Mouse (Mus musculus) heart, embryonic 14.5 days (tissue): ENCODE results near the gene Pi4ka. TPM values are rescaled to one million over a fixed set of nuclear protein-coding genes. Genes with fewer than 3 reads are reported as not detected.
A peak's percentile ranks its signal among the peaks of the same experiment; 100 is the strongest.

Experiments
- ATAC-seq: fragments of 200-750 bp; cut with Nextera tagmentation; 2 replicates; pipeline ENCODE4 v1.8.0; 2017; ENCODE audit warnings: low read depth, moderate TSS enrichment; ENCODE audit not compliant: insufficient number of reproducible peaks, insufficient read depth, low FRiP score
- H3K27ac ChIP-seq, 2 experiments: fragments of 200-500 bp in 1 of 2; fragments of 300-500 bp in 1 of 2; sonication (generic) in 1 of 2; replicated peaks in 1 of 2; 2 replicates each; pipeline ENCODE4 v1.5.1; 2012 to 2014; ENCODE audit warnings: low read depth in 2 of 2, low read length in 2 of 2, control low read depth in 1 of 2, mild to moderate bottlenecking in 1 of 2, mixed read lengths in 1 of 2; ENCODE audit not compliant: control insufficient read depth in 1 of 2, insufficient read depth in 1 of 2
- H3K27me3 ChIP-seq: fragments of 300-500 bp; sonication (generic); 2 replicates; pipeline ENCODE4 v1.6.1; 2014; ENCODE audit warnings: mild to moderate bottlenecking, low read length, control low read depth; ENCODE audit not compliant: control insufficient read depth, insufficient read depth
- H3K36me3 ChIP-seq: fragments of 300-500 bp; sonication (generic); 2 replicates; pipeline ENCODE4 v1.6.1; 2014; ENCODE audit warnings: mild to moderate bottlenecking, control low read depth, low read length, mixed read lengths; ENCODE audit not compliant: control insufficient read depth, insufficient read depth
- H3K4me1 ChIP-seq, 2 experiments: fragments of 200-500 bp in 1 of 2; fragments of 300-500 bp in 1 of 2; sonication (generic) in 1 of 2; 2 replicates each; pipeline ENCODE4 v1.6.1; 2012 to 2014; ENCODE audit warnings: low read length in 2 of 2, control low read depth in 1 of 2, mixed read lengths in 1 of 2; ENCODE audit not compliant: control insufficient read depth in 2 of 2, insufficient read depth in 2 of 2
- H3K4me2 ChIP-seq: fragments of 300-500 bp; sonication (generic); 2 replicates; pipeline ENCODE4 v1.6.1; 2014; ENCODE audit warnings: mild to moderate bottlenecking, low read length
- H3K4me3 ChIP-seq, 2 experiments: fragments of 200-500 bp in 1 of 2; fragments of 300-500 bp in 1 of 2; sonication (generic) in 1 of 2; 2 replicates each; pipeline ENCODE4 v1.5.1; 2012 to 2014; ENCODE audit warnings: low read length in 2 of 2, mild to moderate bottlenecking in 2 of 2, control low read depth in 1 of 2, low read depth in 1 of 2, moderate library complexity in 1 of 2; ENCODE audit not compliant: control insufficient read depth in 1 of 2, insufficient read depth in 1 of 2
- H3K9ac ChIP-seq: fragments of 300-500 bp; sonication (generic); 2 replicates; pipeline ENCODE4 v1.6.1; 2014; ENCODE audit warnings: mild to moderate bottlenecking, low read length
- H3K9me3 ChIP-seq: fragments of 300-500 bp; sonication (generic); 2 replicates; pipeline ENCODE4 v1.6.1; 2016; ENCODE audit warnings: low read length, control low read depth; ENCODE audit not compliant: control insufficient read depth
- WGBS: fragments of 180-500 bp; shearing (Covaris S2); extraction: QIAGEN DNeasy Blood & Tissue Kit; methylation state at CpG from one replicate; pipeline ENCODE4 v1.1.7; 2014; 5-methylcytosine and 5-hydroxymethylcytosine counted together
- polyA plus RNA-seq: library from polyadenylated mRNA; unstranded; fragments of >200 nt; fragmentation: Nextera tagmentation; extraction: Ambion mirVana; gene quantifications from 2 replicates; pipeline ENCODE4 v1.2.1, GENCODE M21; 2014

Pi4ka gene
- polyA plus RNA-seq, 1 experiment from 2014 or later, result 40.5 TPM

- 10% methylated on average over 1 of the region's 1 CpGs for WGBS
- H3K4me1 ChIP-seq, result peaks cover 23 to 50% of the 10 kb centered on the region in 2 experiments
- H3K27ac ChIP-seq, result no peak overlapping the region
Measured at GRCm38 (mm10) chr16:17243731-17244130, 162.4 kb downstream of the Pi4ka start.

DNA sequence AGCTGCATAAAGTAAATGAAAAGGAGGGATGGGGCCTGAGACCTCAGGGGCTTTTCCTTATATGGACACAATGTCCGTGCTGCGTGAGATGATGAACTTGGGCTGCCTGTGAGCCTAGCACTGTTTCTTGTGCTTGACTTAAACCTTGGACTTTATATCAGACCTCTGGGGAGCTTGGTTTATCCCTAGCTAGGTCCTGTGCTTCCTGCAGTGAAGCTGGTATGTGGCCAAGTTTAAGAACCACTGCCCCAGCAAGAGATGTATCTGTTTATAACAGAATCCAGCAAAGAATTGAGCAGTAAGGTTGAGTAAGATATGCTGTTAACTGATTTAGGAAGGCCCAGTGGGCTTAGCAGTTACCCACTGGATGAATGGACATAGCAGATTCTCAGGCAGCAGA lies 166.7 kb downstream of the Pi4ka start:
- H3K4me1 ChIP-seq, result peaks cover 39 to 73% of the 10 kb centered on the region in 2 experiments
- WGBS, result 54% methylated on average over 2 of the region's 2 CpGs
- H3K4me2 ChIP-seq, result no peak overlapping the region
- H3K9ac ChIP-seq, result no peak overlapping the region
- no peaks in the 10 kb centered on the region for H3K9me3 ChIP-seq
- H3K27me3 ChIP-seq, result no peaks in the 10 kb centered on the region
- ATAC-seq, result no peak
- H3K27ac ChIP-seq, result no peak overlapping the region
- no peaks in the 10 kb centered on the region for H3K36me3 ChIP-seq
- H3K4me3 ChIP-seq, result no peak overlapping the region

More at GRCm38 (mm10) chr16:17243731-17244130, 162.4 kb downstream of the Pi4ka start:
- Histone ChIP-seq H3K4me3 (no peak overlapping the region), H3K9me3 (no peaks in the 10 kb centered on the region), H3K27me3 (no peaks in the 10 kb centered on the region), H3K4me2 (no peak overlapping the region), H3K9ac (no peak overlapping the region), H3K36me3 (no peaks in the 10 kb centered on the region)
- no peak for ATAC-seq

GRCm38 (mm10) chr16:17237634-17238033 lies 168.5 kb downstream of the Pi4ka start:
- peak overlapping the region; percentile 26 for H3K4me2 ChIP-seq
- no peak overlapping the region for H3K4me3 ChIP-seq
- H3K27ac ChIP-seq, result peak overlapping the region in 1 of 2 experiments; percentile 43; a peak in 2 of 4 replicates
- 16% methylated on average over 3 of the region's 3 CpGs for WGBS
- H3K9ac ChIP-seq, result no peak overlapping the region
- H3K36me3 ChIP-seq, result no peaks in the 10 kb centered on the region
- no peaks in the 10 kb centered on the region for H3K27me3 ChIP-seq
- H3K4me1 ChIP-seq, result peaks cover 37 to 64% of the 10 kb centered on the region in 2 experiments
- no peaks in the 10 kb centered on the region for H3K9me3 ChIP-seq
- no peak for ATAC-seq

DNA sequence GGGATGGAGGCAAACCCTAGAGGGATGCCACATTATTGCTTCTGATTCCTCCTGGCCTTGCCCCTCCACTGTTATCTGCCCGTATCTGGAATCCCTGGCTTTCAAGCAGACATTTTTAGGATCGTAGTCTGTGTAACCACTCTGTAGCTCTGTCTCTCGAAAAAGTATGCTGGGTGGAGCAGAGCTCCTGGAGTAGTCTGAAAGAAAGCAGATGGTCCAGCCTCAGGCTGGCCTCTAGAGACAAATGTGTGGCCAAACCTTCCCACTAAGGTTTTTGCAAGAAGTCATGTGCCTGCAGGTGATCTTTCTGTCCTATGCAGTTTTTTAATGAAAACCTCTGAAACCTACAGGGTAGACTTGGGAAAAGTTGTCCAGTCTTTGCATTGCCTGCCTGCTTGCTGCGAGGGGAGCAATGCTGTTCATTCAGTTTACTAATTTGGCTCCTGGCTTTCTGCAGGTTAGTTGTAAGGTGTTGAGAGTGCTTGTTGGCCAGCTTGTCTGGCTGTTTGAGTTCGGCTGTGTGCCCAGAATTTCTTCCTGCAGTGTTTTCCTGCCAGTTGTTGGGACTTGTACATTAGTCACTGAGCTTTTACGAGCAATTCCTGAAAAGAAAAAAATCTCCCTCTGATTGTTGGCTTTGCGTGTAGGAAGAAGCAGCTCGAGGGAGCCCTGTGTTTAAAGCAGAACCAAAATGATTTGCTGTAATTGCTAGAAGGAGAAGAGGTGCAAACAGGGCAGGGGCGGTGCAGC lies 171.0 kb downstream of the Pi4ka start:
- no peaks in the 10 kb centered on the region for H3K27me3 ChIP-seq
- no peak for ATAC-seq
- peak overlapping the region; percentile 96 for H3K9ac ChIP-seq
- H3K4me1 ChIP-seq, result peaks cover 34 to 56% of the 10 kb centered on the region in 2 experiments
- H3K9me3 ChIP-seq, result peaks cover under 1% of the 10 kb centered on the region; the same call in 1 of the 2 replicates
- WGBS, result 23% methylated on average over 9 of the region's 9 CpGs
- H3K4me3 ChIP-seq, result peak overlapping the region; percentile 88 to 93
- peak overlapping the region; percentile 19 to 91; a peak in 3 of 4 replicates for H3K27ac ChIP-seq
- peak overlapping the region; percentile 94 for H3K4me2 ChIP-seq
- no peaks in the 10 kb centered on the region for H3K36me3 ChIP-seq

DNA sequence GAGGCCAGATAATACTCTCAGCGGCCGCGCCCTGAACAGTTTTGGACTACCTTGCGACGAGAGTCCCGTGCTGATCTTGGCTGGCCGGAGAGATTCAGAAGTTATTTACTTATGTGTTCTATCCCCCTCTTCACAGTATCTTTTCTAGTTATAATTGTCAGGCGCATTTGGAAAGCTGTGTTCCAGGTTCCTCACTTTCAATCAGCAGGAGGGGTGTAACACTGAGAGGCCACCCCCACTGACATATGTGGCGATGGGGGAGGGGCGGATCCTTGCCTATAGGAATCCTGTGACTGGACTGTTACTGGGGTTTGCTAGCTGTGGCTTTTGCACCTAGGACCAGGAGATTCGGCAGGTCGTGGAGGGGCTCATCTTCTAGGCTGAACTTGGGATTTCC lies 171.6 kb downstream of the Pi4ka start:
- Histone ChIP-seq H3K27me3 (no peaks in the 10 kb centered on the region), H3K9me3 (peaks cover 4% of the 10 kb centered on the region; the same call in 1 of the 2 replicates), H3K4me1 (peaks cover 34 to 51% of the 10 kb centered on the region in 2 experiments), H3K9ac (peak overlapping the region; percentile 96), H3K4me3 (peak overlapping the region; percentile 88 to 93), H3K27ac (peak overlapping the region; percentile 83 to 91; a peak in 3 of 4 replicates), H3K4me2 (peak overlapping the region; percentile 94), H3K36me3 (no peaks in the 10 kb centered on the region)
- ATAC-seq, result no peak
- 1% methylated on average over 12 of the region's 12 CpGs for WGBS

GRCm38 (mm10) chr16:17233702-17234498 lies 172.2 kb downstream of the Pi4ka start:
- Histone ChIP-seq H3K4me3 (peak overlapping the region; percentile 88 to 93), H3K9me3 (peaks cover 4% of the 10 kb centered on the region; the same call in 1 of the 2 replicates), H3K9ac (peak overlapping the region; percentile 96), H3K27ac (peak overlapping the region; percentile 83 to 91), H3K4me2 (peak overlapping the region; percentile 94), H3K4me1 (peaks cover 29 to 45% of the 10 kb centered on the region in 2 experiments), H3K36me3 (no peaks in the 10 kb centered on the region), H3K27me3 (no peaks in the 10 kb centered on the region)
- ATAC-seq, result peak; percentile 37
- under 1% methylated on average over 50 of the region's 62 CpGs for WGBS

DNA sequence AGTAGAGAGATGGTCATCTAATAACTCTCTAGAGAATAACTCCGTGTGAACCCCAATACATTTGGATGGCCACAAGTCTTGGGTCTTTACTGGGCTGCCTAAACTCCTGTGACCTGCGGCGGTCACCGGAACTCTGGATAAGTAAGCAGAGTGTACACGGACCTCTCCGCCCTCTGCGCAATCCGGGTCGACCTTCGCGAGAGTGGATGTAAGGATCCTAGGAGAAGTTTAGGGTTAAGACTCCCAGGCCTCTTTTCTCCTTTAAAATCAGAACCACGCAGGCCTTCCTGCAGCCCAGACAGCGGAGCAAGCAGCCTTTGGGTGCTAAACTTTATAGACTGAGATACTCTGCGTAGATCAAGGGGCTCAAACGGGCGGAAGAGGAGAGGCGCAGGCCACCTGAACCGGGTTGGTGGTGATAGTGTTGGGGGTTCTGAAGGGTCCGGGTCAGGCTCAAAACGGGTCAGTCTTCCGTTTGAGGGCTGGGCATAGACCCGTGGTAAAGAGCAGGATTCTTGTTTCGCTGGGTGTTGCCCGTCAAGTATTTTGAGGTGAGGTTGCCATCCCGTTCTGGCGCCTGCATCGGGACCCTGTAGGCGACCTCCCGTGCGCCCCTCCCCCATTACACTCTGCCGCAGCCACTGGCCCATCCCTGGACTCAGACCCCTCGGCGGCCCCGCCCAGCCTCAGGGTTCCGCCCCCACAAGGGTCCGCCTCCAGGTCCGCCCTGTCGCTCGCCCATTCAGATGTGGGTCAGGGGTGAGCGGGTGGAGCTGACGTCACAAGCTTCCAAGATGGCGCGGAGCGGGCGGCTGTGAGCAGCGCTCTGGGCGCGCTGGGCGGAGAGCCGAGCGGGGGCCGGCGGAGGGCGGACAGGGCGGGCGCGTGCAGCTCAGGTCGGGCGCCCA lies 173.1 kb downstream of the Pi4ka start, which contains the start of gene Hic2:
Gene Hic2, plus strand, starts transcription at position 779 of the 908 bp plus-strand sequence.
- peak within 1 kb of the TSS; percentile 83 to 91 for H3K27ac ChIP-seq

More for the DNA sequence above, 173.1 kb downstream of the Pi4ka start, which contains the start of gene Hic2:
- no peaks in the 10 kb centered on the region for H3K27me3 ChIP-seq
- no peaks in the 10 kb centered on the region for H3K36me3 ChIP-seq
- peaks cover 4% of the 10 kb centered on the region; the same call in 1 of the 2 replicates for H3K9me3 ChIP-seq
- peak; percentile 97 for ATAC-seq
- H3K9ac ChIP-seq, result peak within 1 kb of the TSS; percentile 96
- H3K4me1 ChIP-seq, result peaks cover 25 to 37% of the 10 kb centered on the region in 2 experiments
- peak within 1 kb of the TSS; percentile 94 for H3K4me2 ChIP-seq
- peak within 1 kb of the TSS; percentile 88 to 93 for H3K4me3 ChIP-seq
- WGBS, result 2% methylated on average over 57 of the region's 59 CpGs
